Mouse (Mus musculus) layer of hippocampus, adult 9-11 months (tissue): ENCODE results near the gene Serinc4.
A peak's percentile ranks its signal among the peaks of the same experiment; 100 is the strongest.

Experiments used
- DNase-seq: peaks from one replicate; pipeline ENCODE4 v3.0.0; 2022

Serinc4 gene

DNA sequence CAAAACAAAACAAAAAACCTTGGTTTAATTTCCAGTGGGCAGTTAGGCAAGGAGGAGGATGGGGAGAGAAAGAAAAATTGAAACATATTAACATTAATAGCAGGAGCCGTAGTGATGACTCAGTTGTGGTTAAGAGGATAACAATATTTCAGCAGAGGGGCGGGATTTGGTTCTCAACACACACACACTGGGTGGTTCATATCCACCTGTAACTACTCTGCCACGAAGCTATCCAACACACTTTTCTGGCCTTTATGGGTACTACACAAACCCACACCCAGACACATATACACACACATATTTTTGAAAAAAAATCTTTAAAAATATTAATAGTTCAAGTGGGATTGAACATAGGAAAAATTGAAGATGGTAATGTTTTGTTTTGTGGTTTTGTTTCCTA lies 9.6 kb downstream of the Serinc4 start:
- DNase-seq = no peak

- DNase-seq = no peak
Observed at GRCm38 (mm10) chr2:121446506-121446905, 10.1 kb downstream of the Serinc4 start.

GRCm38 (mm10) chr2:121445117-121445516 lies 11.5 kb downstream of the Serinc4 start:
- DNase-seq = no peak

DNA sequence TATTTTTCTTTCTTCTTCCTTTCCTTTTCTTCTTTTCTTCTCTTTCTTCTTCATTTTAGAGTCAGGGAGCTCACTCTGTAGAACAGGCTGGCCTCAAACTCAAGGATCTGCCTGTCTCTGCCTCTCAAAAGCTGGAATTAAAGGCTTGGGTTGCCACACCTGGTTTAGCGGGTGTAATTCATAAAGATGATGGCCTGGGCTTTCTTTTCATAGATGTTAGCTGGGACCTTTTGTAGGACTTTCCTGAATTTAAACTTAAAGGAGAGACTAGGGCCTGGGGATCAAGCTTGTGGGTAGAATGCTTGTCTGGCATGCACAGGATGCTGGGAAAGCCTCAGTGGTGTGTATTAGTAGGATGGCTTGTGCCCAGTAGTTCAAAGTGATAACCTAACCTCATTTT lies 12.4 kb downstream of the Serinc4 start, which contains the start of gene Ell3:
Gene Ell3 (minus strand): TSS at position 101 of the 400 bp plus-strand sequence.
- no peak for DNase-seq

DNA sequence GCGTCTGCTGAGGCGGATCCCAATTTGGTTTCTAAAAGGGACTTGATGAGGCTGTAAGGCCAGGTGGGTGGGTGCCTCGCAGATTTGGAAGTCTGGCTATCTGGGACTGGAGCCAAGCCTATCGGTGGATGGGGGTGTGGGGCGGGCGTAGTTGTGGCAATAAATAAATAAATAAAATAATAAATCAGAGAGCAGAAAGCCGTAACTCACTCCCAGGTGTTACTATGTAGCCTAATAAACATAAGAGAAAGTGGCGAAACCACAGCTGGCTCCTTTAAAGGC lies 13.6 kb downstream of the Serinc4 start:
- DNase-seq = no peak

GRCm38 (mm10) chr2:121442259-121443067 lies 14.1 kb downstream of the Serinc4 start:
- no peak for DNase-seq

- DNase-seq = no peak
Observed at GRCm38 (mm10) chr2:121441800-121442199, 14.8 kb downstream of the Serinc4 start.

DNA sequence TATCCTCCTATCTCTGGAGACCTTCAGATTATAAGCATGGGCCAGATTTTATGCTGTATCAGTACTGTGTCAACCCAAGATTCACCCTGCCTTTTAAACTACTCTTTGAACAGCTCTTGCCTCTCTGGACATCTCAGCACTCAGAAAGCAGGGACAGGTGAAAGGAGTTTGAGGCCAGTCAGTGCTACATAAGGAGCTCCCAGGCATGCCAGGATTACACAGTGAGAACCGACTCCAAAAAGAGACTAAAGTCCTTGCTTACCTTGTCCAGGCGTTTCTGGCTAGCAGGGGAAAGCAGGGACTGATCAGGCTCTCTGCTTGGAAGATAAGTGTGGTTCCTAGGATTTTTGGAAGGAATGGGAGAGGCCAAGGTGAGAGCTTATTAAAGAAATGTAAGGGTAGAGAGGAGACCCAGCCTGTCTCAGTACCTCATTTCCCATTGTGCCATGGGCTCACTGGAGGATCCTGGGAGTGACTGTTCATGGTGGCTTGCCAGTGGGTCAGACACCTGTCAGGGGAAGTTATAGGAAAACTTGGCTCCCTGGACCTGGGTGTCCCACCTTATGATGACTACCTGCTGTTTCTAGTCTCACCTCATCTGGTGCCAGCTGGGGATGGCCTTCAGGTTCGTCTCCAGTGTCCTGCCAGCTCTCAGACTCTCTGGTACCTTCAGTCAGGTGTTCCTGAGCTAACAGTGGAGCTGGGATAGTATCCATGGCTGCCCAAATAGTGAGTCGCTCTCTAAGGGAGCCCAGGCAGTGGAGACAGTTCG lies 15.6 kb downstream of the Serinc4 start:
- no peak for DNase-seq

DNA sequence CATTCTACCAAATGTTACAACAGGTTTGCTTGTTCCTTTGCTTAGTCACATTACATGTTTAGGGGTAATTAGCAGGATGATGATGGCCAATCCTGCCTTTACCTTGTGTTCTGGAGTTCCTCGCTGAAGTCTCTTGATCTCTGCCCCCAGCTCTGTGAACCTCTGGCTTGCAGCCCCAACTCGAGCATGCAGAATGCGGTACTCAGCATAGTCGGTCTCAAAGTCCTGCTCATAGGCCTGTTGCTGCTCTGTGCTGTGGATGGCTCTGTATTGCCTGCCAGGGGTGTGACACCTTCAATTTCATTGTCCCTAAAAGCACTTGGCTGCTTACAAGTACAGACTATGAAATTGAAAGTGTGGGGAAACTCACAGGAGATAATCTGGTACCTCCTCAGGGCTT lies 16.8 kb downstream of the Serinc4 start:
- DNase-seq = no peak

DNA sequence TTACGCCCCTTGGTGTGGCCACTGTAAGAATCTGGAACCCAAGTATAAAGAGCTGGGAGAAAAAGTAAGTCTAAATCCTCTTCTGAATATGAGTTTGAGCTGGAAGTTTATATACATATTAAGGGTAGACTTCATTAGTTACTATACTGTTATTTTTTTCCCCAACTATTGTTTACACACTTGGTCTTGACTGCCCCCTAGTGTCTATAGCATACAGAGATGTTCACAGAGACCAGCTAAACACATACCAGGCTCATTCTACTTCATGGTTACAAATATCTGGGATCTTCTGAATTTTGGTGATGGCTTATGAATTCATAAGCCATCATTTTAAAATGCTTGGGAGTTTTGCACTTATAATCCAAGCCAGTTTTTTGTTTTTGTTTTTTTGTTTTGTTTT lies 21.7 kb downstream of the Serinc4 start:
- no peak for DNase-seq

GRCm38 (mm10) chr2:121425890-121426289 lies 30.7 kb downstream of the Serinc4 start:
- DNase-seq = no peak

GRCm38 (mm10) chr2:121423166-121423565 lies 33.4 kb downstream of the Serinc4 start:
- no peak for DNase-seq

GRCm38 (mm10) chr2:121418476-121418875 lies 38.1 kb downstream of the Serinc4 start:
- no peak for DNase-seq

GRCm38 (mm10) chr2:121416356-121416755 lies 40.2 kb downstream of the Serinc4 start:
- DNase-seq = no peak

DNA sequence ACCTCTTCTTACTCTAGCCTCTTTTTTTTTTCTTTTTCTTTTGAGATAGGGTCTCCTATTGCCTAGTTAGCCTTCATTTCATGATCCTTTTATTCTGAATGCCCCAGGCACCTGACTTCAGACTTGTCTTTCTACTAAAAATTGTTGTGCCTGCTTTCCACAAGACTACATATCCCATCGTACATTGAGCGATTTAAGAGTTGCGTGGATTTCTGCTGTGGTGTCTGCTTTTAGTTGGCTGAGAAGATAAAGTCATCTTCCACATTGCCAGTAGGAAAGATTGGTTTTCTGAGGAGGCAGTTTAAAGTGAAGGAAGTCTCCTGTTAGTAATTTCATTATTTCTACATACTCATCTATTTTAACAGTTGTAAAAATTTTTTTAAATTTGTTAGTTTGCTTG lies 41.0 kb downstream of the Serinc4 start:
- no peak for DNase-seq

- no peak for DNase-seq
Observed at GRCm38 (mm10) chr2:121415103-121415502, 41.5 kb downstream of the Serinc4 start.

GRCm38 (mm10) chr2:121414139-121414685 lies 42.4 kb downstream of the Serinc4 start:
- DNase-seq = peak; percentile 37

- peak; percentile 97 for DNase-seq
Observed at GRCm38 (mm10) chr2:121413387-121414042, 43.1 kb downstream of the Serinc4 start, which contains the start of the genes Pdia3 and Catsper2. Gene Pdia3 (plus strand): TSS chr2:121413775. Gene Catsper2 (minus strand): TSS chr2:121413792.

GRCm38 (mm10) chr2:121412843-121413386 lies 43.7 kb downstream of the Serinc4 start:
- DNase-seq = peak; percentile 12

GRCm38 (mm10) chr2:121408160-121408559 lies 48.4 kb downstream of the Serinc4 start:
- no peak for DNase-seq

GRCm38 (mm10) chr2:121403296-121403695 lies 53.3 kb downstream of the Serinc4 start:
- DNase-seq = no peak

DNA sequence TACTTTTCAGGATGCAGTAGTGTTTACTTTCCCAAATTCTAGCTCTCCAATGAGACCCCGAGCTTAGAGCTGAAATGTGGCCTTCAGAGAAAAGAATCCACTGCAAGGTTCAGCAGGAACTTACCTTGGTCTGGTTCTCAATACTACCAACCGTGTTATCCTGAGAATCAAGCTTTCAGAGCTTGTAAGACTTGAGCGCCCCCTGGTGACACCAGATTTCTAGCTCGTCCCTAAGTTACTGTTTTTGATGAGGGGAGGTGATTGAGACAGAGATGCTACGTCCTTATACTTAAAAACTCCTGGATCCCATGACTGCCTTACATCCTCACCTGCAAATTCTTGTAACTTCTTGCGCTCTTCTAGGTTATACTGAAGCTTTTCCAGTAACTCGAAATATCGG lies 60.0 kb downstream of the Serinc4 start:
- peak; percentile 65 for DNase-seq
